Mouse (Mus musculus) kidney, adult 2 months (tissue): ENCODE measurements at regions not wholly inside any gene's neighbourhood (a gene's known extent, or its start where the extent isn't known, plus 50 kb on each side); places are given as distances from the start of the nearest gene placed in this dataset.

ENCODE experiments used
- DNase-seq: peaks from one replicate; pipeline ENCODE4 v3.0.0; 2021
- H3K27ac ChIP-seq: fragments of 200-500 bp; 2 replicates; pipeline ENCODE4 v1.5.1; 2012; ENCODE audit warnings: low read depth, low read length, control low read depth, inconsistent platforms; ENCODE audit not compliant: insufficient read depth
- H3K27me3 ChIP-seq: fragments of 200-500 bp; replicated peaks from 2 replicates; pipeline ENCODE4 v1.6.1; 2012; ENCODE audit warnings: mild to moderate bottlenecking, moderate library complexity, low read length, inconsistent platforms; ENCODE audit not compliant: control insufficient read depth, insufficient read depth
- H3K36me3 ChIP-seq: fragments of 200-500 bp; 2 replicates; pipeline ENCODE4 v1.6.1; 2012; ENCODE audit warnings: mild to moderate bottlenecking, moderate library complexity, low read length, inconsistent platforms; ENCODE audit not compliant: control insufficient read depth, insufficient read depth
- H3K4me1 ChIP-seq: fragments of 200-500 bp; 2 replicates; pipeline ENCODE4 v1.6.1; 2011; ENCODE audit warnings: low read length; ENCODE audit not compliant: control insufficient read depth, insufficient read depth
- H3K4me3 ChIP-seq: fragments of 200-500 bp; 2 replicates; pipeline ENCODE4 v1.5.1; 2011; ENCODE audit warnings: mild to moderate bottlenecking, low read depth, low read length, control low read depth; ENCODE audit not compliant: insufficient read depth
- CTCF ChIP-seq: fragments of 200-500 bp; conservative IDR thresholded peaks from 2 replicates; pipeline ENCODE4 v1.5.1; 2011; ENCODE audit warnings: low read depth, mild to moderate bottlenecking, control low read depth, low read length, moderate library complexity, mixed read lengths; ENCODE audit not compliant: insufficient read depth, insufficient read length
- POLR2A ChIP-seq: fragments of 200-500 bp; IDR thresholded peaks from one replicate; pipeline ENCODE4 v1.6.1; 2011; ENCODE audit warnings: low read depth, low read length, control low read depth
- WGBS: fragments of 180-500 bp; shearing (Covaris S2); methylation state at CpG from one replicate; pipeline ENCODE4 v1.1.7; 2018; 5-methylcytosine and 5-hydroxymethylcytosine counted together

- WGBS, result 86% methylated on average over 7 of the region's 7 CpGs
- TF ChIP-seq POLR2A (no peak), CTCF (no peak)
- no peaks in the 10 kb centered on the region for H3K27me3 ChIP-seq
- H3K36me3 ChIP-seq, result no peaks in the 10 kb centered on the region
- no peak overlapping the region for H3K4me3 ChIP-seq
- H3K4me1 ChIP-seq, result no peaks in the 10 kb centered on the region
- H3K27ac ChIP-seq, result no peak overlapping the region
- no peak for DNase-seq
Measured at GRCm38 (mm10) chr4:35477211-35478005, 251.4 kb upstream of the C9orf72 start.

- 53% methylated on average over 4 of the region's 4 CpGs for WGBS
- peak; percentile 56 for DNase-seq
- H3K27me3 ChIP-seq, result no peaks in the 10 kb centered on the region
- no peak overlapping the region for H3K27ac ChIP-seq
- H3K4me3 ChIP-seq, result no peak overlapping the region
- no peaks in the 10 kb centered on the region for H3K4me1 ChIP-seq
- TF ChIP-seq CTCF (no peak), POLR2A (no peak)
- no peaks in the 10 kb centered on the region for H3K36me3 ChIP-seq
Measured at GRCm38 (mm10) chr4:35474020-35474419, 248.0 kb upstream of the C9orf72 start.
